Mouse (Mus musculus) heart, embryonic 16.5 days (tissue): ENCODE measurements at regions not wholly inside any gene's neighbourhood (a gene's known extent, or its start where the extent isn't known, plus 50 kb on each side); places are given as distances from the start of the nearest gene placed in this dataset.

Source experiments
- ATAC-seq: fragments of 200-750 bp; cut with Nextera tagmentation; replicated peaks from 2 replicates; pipeline ENCODE4 v1.8.0; 2017; ENCODE audit warnings: moderate number of reproducible peaks; ENCODE audit not compliant: insufficient read depth, low FRiP score; ENCODE audit errors: extremely low read depth
- H3K27ac ChIP-seq: fragments of 300-500 bp; sonication (generic); 2 replicates; pipeline ENCODE4 v1.5.1; 2014; ENCODE audit warnings: mild to moderate bottlenecking, low read length, control low read depth, moderate library complexity
- H3K27me3 ChIP-seq: fragments of 300-500 bp; sonication (generic); 2 replicates; pipeline ENCODE4 v1.6.1; 2014; ENCODE audit warnings: low read length, mixed read lengths; ENCODE audit not compliant: control insufficient read depth, insufficient read depth
- H3K36me3 ChIP-seq: fragments of 300-500 bp; sonication (generic); 2 replicates; pipeline ENCODE4 v1.6.1; 2014; ENCODE audit not compliant: control insufficient read depth, insufficient read depth
- H3K4me1 ChIP-seq: fragments of 300-500 bp; sonication (generic); 2 replicates; pipeline ENCODE4 v1.6.1; 2014; ENCODE audit warnings: low read length, mixed read lengths; ENCODE audit not compliant: control insufficient read depth, insufficient read depth
- H3K4me2 ChIP-seq: fragments of 300-500 bp; sonication (generic); 2 replicates; pipeline ENCODE4 v1.6.1; 2014; ENCODE audit warnings: low read depth, mild to moderate bottlenecking, control low read depth, low read length
- H3K4me3 ChIP-seq: fragments of 300-500 bp; sonication (generic); 2 replicates; pipeline ENCODE4 v1.5.1; 2014; ENCODE audit warnings: mild to moderate bottlenecking, control low read depth, low read length
- H3K9ac ChIP-seq: fragments of 300-500 bp; sonication (generic); 2 replicates; pipeline ENCODE4 v1.6.1; 2014; ENCODE audit warnings: low read length, control low read depth
- H3K9me3 ChIP-seq: fragments of 300-500 bp; sonication (generic); replicated peaks from 2 replicates; pipeline ENCODE4 v1.6.1; 2016; ENCODE audit warnings: low read length; ENCODE audit not compliant: control insufficient read depth
- WGBS: fragments of 180-500 bp; shearing (Covaris S2); extraction: QIAGEN DNeasy Blood & Tissue Kit; methylation state at CpG from one replicate; pipeline ENCODE4 v1.1.7; 2014; 5-methylcytosine and 5-hydroxymethylcytosine counted together

GRCm38 (mm10) chr6:14121479-14121878 is 250.2 kb upstream of the 2610001J05Rik start:
- no peak overlapping the region for H3K9ac ChIP-seq
- H3K27me3 ChIP-seq = no peaks in the 10 kb centered on the region
- no peaks in the 10 kb centered on the region for H3K4me1 ChIP-seq
- WGBS = 86% methylated on average over 5 of the region's 5 CpGs
- H3K9me3 ChIP-seq = no peaks in the 10 kb centered on the region
- H3K36me3 ChIP-seq = no peaks in the 10 kb centered on the region
- H3K4me3 ChIP-seq = no peak overlapping the region
- H3K4me2 ChIP-seq = no peak overlapping the region
- no peak for ATAC-seq
- no peak overlapping the region for H3K27ac ChIP-seq

GRCm38 (mm10) chr6:14094907-14095306 is 223.6 kb upstream of the 2610001J05Rik start:
- WGBS = 80% methylated on average over 1 of the region's 1 CpGs
- Histone ChIP-seq H3K9me3 (no peaks in the 10 kb centered on the region), H3K4me3 (no peak overlapping the region)

DNA sequence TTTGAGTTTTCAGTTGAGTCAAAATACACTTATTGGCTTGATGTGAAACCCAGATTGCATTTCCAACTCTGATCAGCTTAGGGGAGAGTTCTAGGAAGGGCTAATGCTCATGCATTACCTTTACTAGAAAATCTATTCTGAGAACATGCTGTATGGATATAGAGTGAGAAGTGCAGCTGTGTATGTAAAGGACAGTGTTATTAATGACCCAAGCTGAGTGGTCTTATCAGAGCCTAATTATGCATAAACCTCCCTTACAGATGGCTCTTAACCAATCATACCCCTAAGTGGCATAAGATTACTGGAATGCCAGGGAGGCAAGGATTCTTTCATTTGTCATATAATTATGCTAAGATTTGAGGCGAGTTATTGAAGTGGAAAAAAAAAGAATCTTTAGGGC is 210.6 kb upstream of the 2610001J05Rik start:
- no peak overlapping the region for H3K4me2 ChIP-seq
- ATAC-seq = no peak
- H3K9ac ChIP-seq = no peak overlapping the region
- H3K4me1 ChIP-seq = no peaks in the 10 kb centered on the region
- no peak overlapping the region for H3K27ac ChIP-seq
- H3K4me3 ChIP-seq = no peak overlapping the region
- no peaks in the 10 kb centered on the region for H3K9me3 ChIP-seq
- no peaks in the 10 kb centered on the region for H3K27me3 ChIP-seq
- no peaks in the 10 kb centered on the region for H3K36me3 ChIP-seq
- WGBS = 50% methylated on average over 1 of the region's 1 CpGs

More at GRCm38 (mm10) chr6:14094907-14095306, 223.6 kb upstream of the 2610001J05Rik start:
- no peak overlapping the region for H3K27ac ChIP-seq
- H3K36me3 ChIP-seq = no peaks in the 10 kb centered on the region
- ATAC-seq = no peak
- no peak overlapping the region for H3K4me2 ChIP-seq
- no peaks in the 10 kb centered on the region for H3K4me1 ChIP-seq
- no peak overlapping the region for H3K9ac ChIP-seq
- H3K27me3 ChIP-seq = no peaks in the 10 kb centered on the region

DNA sequence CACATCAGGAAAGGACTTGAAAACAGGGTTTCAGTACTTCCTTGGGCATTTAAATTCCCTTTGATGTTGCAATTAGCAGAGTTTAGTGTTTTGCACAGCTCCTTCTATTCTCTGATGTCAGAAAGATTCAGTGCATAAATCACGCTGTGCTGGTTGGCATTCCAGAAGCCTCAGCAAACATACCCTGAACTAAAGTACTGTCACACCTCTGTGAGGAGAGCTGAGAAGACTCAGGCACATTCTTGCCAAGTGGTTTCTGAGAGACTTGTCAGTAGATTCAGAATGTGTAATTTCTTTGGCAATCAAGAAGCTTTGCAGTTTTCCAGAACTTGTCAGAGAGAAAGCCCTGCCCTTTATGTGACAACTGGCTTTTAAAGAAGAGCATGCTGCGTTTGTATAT is 192.4 kb upstream of the 2610001J05Rik start:
- WGBS = 53% methylated on average over 2 of the region's 2 CpGs
- Histone ChIP-seq H3K9me3 (no peaks in the 10 kb centered on the region), H3K27me3 (no peaks in the 10 kb centered on the region), H3K4me1 (no peaks in the 10 kb centered on the region), H3K36me3 (no peaks in the 10 kb centered on the region), H3K27ac (no peak overlapping the region), H3K9ac (no peak overlapping the region), H3K4me2 (no peak overlapping the region), H3K4me3 (no peak overlapping the region)
- no peak for ATAC-seq

GRCm38 (mm10) chr6:14046560-14046959 is 175.2 kb upstream of the 2610001J05Rik start:
- no peaks in the 10 kb centered on the region for H3K36me3 ChIP-seq
- no peaks in the 10 kb centered on the region for H3K9me3 ChIP-seq
- H3K9ac ChIP-seq = no peak overlapping the region
- no peak for ATAC-seq
- no peak overlapping the region for H3K4me3 ChIP-seq
- H3K4me1 ChIP-seq = no peaks in the 10 kb centered on the region
- H3K27ac ChIP-seq = no peak overlapping the region
- 75% methylated on average over 5 of the region's 5 CpGs for WGBS
- no peaks in the 10 kb centered on the region for H3K27me3 ChIP-seq
- no peak overlapping the region for H3K4me2 ChIP-seq

DNA sequence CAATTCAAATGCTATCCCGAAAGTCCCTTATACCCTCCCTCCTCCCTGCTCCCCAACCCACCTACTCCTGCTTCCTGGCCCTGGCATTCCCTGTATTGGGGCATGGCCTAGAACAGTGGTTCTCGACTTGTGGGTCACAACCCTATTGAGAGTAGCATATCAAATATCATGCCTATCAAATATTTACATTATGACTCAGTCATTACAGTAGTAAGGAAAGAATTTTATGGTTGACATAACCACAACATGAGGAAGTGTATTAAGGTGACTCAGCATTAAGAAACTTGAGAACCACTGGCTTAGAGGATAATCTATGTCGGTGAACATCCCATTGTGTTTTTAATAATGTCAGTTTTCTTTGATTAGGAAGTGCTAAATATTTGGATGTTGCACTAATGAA is 173.3 kb upstream of the 2610001J05Rik start:
- no peak for ATAC-seq
- Histone ChIP-seq H3K9ac (no peak overlapping the region), H3K4me1 (no peaks in the 10 kb centered on the region), H3K27ac (no peak overlapping the region), H3K9me3 (no peaks in the 10 kb centered on the region), H3K36me3 (no peaks in the 10 kb centered on the region), H3K4me3 (no peak overlapping the region), H3K4me2 (no peak overlapping the region), H3K27me3 (no peaks in the 10 kb centered on the region)
- 65% methylated on average over 3 of the region's 3 CpGs for WGBS

- H3K4me3 ChIP-seq = no peak overlapping the region
- H3K4me1 ChIP-seq = no peaks in the 10 kb centered on the region
- H3K9ac ChIP-seq = no peak overlapping the region
- H3K4me2 ChIP-seq = no peak overlapping the region
- no peaks in the 10 kb centered on the region for H3K9me3 ChIP-seq
- no peaks in the 10 kb centered on the region for H3K27me3 ChIP-seq
- no peaks in the 10 kb centered on the region for H3K36me3 ChIP-seq
- ATAC-seq = no peak
- 60% methylated on average over 2 of the region's 2 CpGs for WGBS
- H3K27ac ChIP-seq = no peak overlapping the region
Measured at GRCm38 (mm10) chr6:14025898-14026297, 154.6 kb upstream of the 2610001J05Rik start.

- ATAC-seq = no peak
- Histone ChIP-seq H3K27me3 (no peaks in the 10 kb centered on the region), H3K4me2 (no peak overlapping the region), H3K27ac (no peak overlapping the region), H3K9ac (no peak overlapping the region), H3K4me1 (no peaks in the 10 kb centered on the region), H3K36me3 (no peaks in the 10 kb centered on the region), H3K4me3 (no peak overlapping the region), H3K9me3 (no peaks in the 10 kb centered on the region)
- 80% methylated on average over 2 of the region's 2 CpGs for WGBS
Measured at GRCm38 (mm10) chr6:14018928-14019327, 147.6 kb upstream of the 2610001J05Rik start.

- WGBS = 82% methylated on average over 10 of the region's 10 CpGs
- H3K27me3 ChIP-seq = no peaks in the 10 kb centered on the region
- H3K9me3 ChIP-seq = peaks cover 7% of the 10 kb centered on the region; the same call in 1 of the 2 replicates
- no peak overlapping the region for H3K4me3 ChIP-seq
- no peak overlapping the region for H3K9ac ChIP-seq
- no peak overlapping the region for H3K27ac ChIP-seq
- no peaks in the 10 kb centered on the region for H3K36me3 ChIP-seq
- ATAC-seq = no peak
- no peak overlapping the region for H3K4me2 ChIP-seq
- no peaks in the 10 kb centered on the region for H3K4me1 ChIP-seq
Measured at GRCm38 (mm10) chr6:13982606-13983389, 111.5 kb upstream of the 2610001J05Rik start.
